Mouse (Mus musculus): ENCODE results near the gene Zmiz2. TPM values are rescaled to one million over a fixed set of nuclear protein-coding genes. Genes with fewer than 3 reads are reported as not detected.

The Zmiz2 gene
- 100 to 1,000 TPM; 101 to 103 TPM for total RNA-seq (2023)

DNA sequence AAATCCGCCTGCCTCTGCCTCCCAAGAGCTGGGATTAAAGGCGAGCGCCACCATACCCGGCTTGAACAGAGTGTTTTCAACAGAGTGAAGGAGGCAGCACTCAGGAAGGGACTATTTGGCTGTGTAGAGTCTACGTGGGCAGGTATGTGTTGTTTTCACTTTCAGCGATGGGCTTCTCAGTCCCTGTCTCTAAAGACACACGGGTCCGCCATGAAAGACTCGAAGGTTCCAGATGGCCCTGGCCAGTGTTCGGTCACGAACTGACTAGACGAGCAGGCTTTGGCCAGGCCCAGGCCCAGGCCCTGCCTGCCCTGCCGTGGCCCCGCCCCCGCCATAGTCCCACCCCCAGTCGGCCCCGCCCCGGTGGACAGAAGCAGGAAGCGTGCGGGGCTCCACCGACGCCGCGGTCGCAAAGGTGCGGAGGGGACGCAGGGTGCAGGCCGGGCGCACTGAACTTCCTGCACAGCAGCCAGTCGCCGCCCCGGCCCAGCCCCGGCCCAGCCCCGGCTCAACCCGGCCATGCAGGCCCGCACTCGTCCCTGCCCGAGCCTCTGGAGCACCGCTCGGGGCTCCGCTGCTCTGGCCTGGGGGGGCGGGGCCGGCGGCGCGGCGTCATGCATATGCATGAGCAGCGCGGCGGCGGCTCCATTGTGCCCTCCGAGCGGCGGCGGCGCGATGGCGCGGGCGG is at the start of gene Zmiz2:
TSS of gene Zmiz2 (plus strand) at position 349 of the 688 bp plus-strand sequence.

DNA sequence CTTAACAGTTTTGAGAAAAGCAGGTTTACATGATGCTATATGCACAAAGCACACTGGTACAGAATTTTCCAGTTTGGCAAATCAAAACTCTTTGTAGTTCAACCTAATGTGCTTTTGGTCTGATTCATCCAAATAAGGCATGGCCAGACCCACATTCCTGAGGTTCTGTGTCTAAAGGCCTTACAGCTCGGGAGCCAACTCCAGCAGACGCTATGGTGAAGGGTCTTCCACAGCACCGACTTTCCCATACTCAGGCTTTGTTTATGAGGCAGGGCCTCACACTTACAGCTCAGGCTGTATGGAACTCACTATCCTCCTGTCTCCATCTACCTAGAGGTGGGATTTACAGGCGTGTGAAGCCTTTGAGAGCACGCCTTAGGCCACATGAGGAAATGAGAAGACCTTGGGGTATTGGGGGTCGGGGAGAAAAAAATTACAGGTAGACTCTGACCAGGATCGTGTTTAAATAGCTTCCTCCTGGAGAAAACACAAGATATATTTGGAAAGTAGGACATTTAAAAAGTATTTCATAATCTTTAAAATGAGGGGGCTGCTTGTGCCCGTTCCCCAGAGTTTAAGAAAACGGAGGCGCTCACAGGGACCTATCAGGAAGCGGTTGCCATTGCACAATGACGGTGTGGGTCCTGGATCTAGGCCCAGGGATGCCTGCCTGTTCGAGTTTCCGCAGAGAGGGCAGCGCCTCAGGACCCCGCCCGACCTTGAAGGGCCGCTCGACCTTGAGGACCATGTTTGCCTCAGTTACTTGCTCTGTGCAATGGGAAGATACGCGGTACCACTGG is 26.1 kb downstream of the Zmiz2 start, which contains the start of gene Ppia:
TSS of gene Ppia (plus strand) at position 693 of the 800 bp plus-strand sequence.

DNA sequence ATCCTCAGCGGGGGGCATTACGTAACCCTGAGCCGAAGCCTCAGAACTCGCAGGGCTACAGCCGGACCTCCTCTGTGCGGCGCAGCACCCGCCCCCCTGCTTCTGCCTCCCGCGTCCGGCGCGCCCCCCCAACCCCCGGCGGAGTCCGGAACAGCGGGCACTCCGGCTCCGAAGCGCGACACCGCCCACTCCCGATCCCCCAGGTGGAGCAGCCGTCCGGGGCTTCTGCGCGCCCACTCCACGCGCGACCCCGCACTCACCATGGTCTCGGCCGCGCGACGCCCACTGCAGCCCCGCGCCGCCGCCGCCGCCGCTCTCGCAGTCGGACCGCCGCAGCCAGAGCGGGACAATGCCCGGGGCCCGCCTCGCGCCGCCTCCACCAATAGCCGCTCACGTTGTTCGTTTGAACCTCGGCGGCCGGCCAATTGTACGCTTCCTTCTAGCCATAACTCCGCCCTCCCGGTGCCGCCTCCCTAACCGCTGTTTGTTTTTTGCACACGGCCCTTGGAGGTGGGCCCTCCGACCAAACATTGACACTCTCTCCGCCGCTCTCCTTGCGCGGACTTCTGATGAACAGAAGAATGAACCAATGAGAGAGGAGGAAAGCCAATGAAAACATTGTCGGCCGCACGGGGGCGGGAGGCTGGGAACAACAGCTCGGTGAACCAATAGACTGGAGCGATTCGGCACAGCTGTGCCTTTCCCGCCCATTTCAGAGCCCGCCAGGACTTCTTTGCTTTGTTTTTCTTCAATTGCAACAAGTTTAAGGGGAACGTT is 55.4 kb downstream of the Zmiz2 start, which contains the start of gene H2afv:
TSS of gene H2afv (minus strand) at position 367 of the 777 bp plus-strand sequence.

Other genes with a start within 250 kb of the Zmiz2 start
- gene A730071L15Rik, start 189.0 kb upstream of the Zmiz2 start, total RNA-seq (2023): 1 to 10 TPM in 1 of 2 experiments, under 1 TPM in 1; 0.47 to 1.1 TPM
- gene Nudcd3, start 188.7 kb upstream of the Zmiz2 start, total RNA-seq (2023): 10 to 100 TPM; 64.9 to 69.8 TPM
- under 1 TPM; 0.15 TPM for gene Npc1l1, start 158.9 kb upstream of the Zmiz2 start, total RNA-seq (2023)
- gene Ddx56, start 121.3 kb upstream of the Zmiz2 start, total RNA-seq (2023): 10 to 100 TPM; 81.5 to 92.5 TPM
- 10 to 100 TPM; 39.9 to 46.8 TPM for gene Tmed4, start 114.2 kb upstream of the Zmiz2 start, total RNA-seq (2023)
- 100 to 1,000 TPM; 161 to 167 TPM for gene Ogdh, start 97.4 kb upstream of the Zmiz2 start, total RNA-seq (2023)
- gene Ppia, start 26.4 kb downstream of the Zmiz2 start, total RNA-seq (2023): 1,000 to 10,000 TPM; 1,227 to 1,397 TPM
- gene H2afv, start 55.4 kb downstream of the Zmiz2 start, total RNA-seq (2023): 10 to 100 TPM; 57.6 to 60.1 TPM
- 10 to 100 TPM; 67.2 to 67.4 TPM for gene Purb, start 86.8 kb downstream of the Zmiz2 start, total RNA-seq (2023)
- 100 to 1,000 TPM; 203 to 212 TPM for gene Myo1g, start 131.9 kb downstream of the Zmiz2 start, total RNA-seq (2023)
- 100 to 1,000 TPM; 288 to 325 TPM for gene Ccm2, start 157.8 kb downstream of the Zmiz2 start, total RNA-seq (2023)
- gene Nacad, start 217.0 kb downstream of the Zmiz2 start, total RNA-seq (2023): under 1 TPM; 0.26 to 0.98 TPM
- gene Tbrg4, start 237.0 kb downstream of the Zmiz2 start, total RNA-seq (2023): 100 to 1,000 TPM; 140 to 145 TPM
- gene Wap, start 249.6 kb downstream of the Zmiz2 start, total RNA-seq (2023): not detected